Mouse (Mus musculus): ENCODE results near the gene Gm10840.

DNA sequence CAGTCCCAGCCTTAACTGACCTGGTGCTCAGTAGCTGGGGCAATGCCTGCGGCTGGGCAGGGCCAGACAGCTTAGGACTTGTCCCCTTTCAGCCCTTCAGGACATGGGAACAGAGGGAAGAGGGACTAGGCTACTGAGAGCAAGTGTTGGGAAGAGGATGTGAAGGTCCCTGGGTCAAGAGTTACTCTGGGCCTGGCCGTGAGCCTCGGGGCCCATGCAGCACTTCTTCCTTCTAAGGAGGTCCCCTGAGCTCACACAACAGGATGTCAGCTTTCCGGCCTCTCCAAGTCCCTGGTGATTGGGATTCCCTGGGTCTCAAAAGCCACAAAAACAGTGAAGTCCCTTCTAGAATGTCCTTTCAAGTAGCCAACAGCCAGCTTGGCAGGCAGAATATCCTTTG, 2.9 kb downstream of the Gm10840 start:
- TF ChIP-seq CTCF (IDR thresholded peaks at IDR 0.05; ENCODE audit: extremely low read depth, insufficient read length, insufficient replicate concordance, low read depth, low read length) (no peak), POLR2A (IDR thresholded peaks at IDR 0.05; ENCODE audit: low read depth, low read length) (no peak)

Measured in small intestine, adult 2 months (tissue).